Mouse (Mus musculus) frontal cortex, adult 2 months (tissue): ENCODE measurements at regions not wholly inside any gene's neighbourhood (a gene's known extent, or its start where the extent isn't known, plus 50 kb on each side); places are given as distances from the start of the nearest gene placed in this dataset.
"Not testable (repeated sequence)": the region's sequence is repeated elsewhere in the genome, so short reads cannot be mapped to it uniquely, and the experiment has no call there.

ENCODE experiments used
- DNase-seq, 2 experiments: peaks; one replicate each; pipeline ENCODE4 v3.0.0; 2022; ENCODE audit warnings: low spot score in 1 of 2; ENCODE audit errors: extremely low spot score in 1 of 2

- DNase-seq = peak in 1 of 2 experiments; percentile 16
These were observed 90.6 kb downstream of the 4921511C20Rik start for GRCm38 (mm10) chrX:127484659-127485058.

DNA sequence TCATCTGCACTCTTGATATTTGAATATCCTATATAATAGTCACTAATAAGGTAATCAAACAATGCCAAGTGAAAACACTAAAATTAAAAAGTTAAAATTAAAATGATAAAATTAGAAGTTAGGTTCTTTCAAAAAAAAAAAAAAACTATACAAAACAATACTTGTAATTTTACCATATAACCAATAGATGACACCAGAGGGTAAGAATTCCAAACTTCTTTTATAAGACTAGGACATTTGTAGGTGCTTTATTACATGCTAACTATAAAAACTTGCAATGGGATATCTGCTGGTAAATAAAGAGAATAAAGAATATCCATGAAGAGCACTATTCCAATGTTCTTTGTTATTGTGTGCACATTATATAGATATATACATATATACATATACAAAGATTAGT is 125.0 kb downstream of the 4921511C20Rik start:
- DNase-seq = no peak

- not testable (repeated sequence) for DNase-seq
These were observed 130.4 kb downstream of the 4921511C20Rik start for GRCm38 (mm10) chrX:127524543-127524942.

DNA sequence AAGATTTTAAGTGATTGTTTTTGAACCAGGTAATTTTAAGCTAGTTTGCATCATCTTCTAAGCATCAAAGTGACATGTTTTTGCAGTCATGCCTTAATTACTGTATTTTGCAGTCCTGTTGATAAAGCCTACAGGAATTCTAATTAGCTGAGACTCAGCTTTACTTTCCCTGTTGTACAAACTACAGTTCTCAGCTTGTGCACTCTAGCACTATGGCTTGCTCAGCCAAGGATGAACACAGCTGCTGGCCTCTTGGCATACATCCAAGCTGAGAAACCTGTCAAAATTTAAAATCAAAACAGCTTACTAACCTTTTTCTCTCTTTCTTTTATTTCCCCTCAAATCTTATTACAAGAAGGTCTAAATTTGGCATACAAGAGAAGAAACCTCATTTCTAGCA is 159.9 kb downstream of the 4921511C20Rik start:
- no peak for DNase-seq
